Mouse (Mus musculus) G1E (cell line): ENCODE measurements around the gene Pgbd5.

Experiments
- CTCF ChIP-seq: IDR thresholded peaks from 2 replicates; pipeline ENCODE4 v1.5.1; 2012; ENCODE audit warnings: low read depth, low read length, inconsistent platforms, mixed read lengths
- TAL1 ChIP-seq: conservative IDR thresholded peaks from 2 replicates; pipeline ENCODE4 v1.6.1; 2012; ENCODE audit warnings: low read depth, low read length, inconsistent platforms, mixed read lengths

- no peak for TF ChIP-seq CTCF
- no peak for TF ChIP-seq TAL1
These were observed 36.2 kb upstream of the Pgbd5 start for GRCm38 (mm10) chr8:124475690-124476089.
